Mouse (Mus musculus) kidney, adult 2 months (tissue): ENCODE data around the gene Stx8. TPM values are rescaled to one million over a fixed set of nuclear protein-coding genes. Genes with fewer than 3 reads are reported as not detected.

Experiments used
- DNase-seq: peaks from one replicate; pipeline ENCODE4 v3.0.0; 2021
- H3K27ac ChIP-seq: fragments of 200-500 bp; 2 replicates; pipeline ENCODE4 v1.5.1; 2012; ENCODE audit warnings: low read depth, low read length, control low read depth, inconsistent platforms; ENCODE audit not compliant: insufficient read depth
- H3K27me3 ChIP-seq: fragments of 200-500 bp; replicated peaks from 2 replicates; pipeline ENCODE4 v1.6.1; 2012; ENCODE audit warnings: mild to moderate bottlenecking, moderate library complexity, low read length, inconsistent platforms; ENCODE audit not compliant: control insufficient read depth, insufficient read depth
- H3K36me3 ChIP-seq: fragments of 200-500 bp; 2 replicates; pipeline ENCODE4 v1.6.1; 2012; ENCODE audit warnings: mild to moderate bottlenecking, moderate library complexity, low read length, inconsistent platforms; ENCODE audit not compliant: control insufficient read depth, insufficient read depth
- H3K4me1 ChIP-seq: fragments of 200-500 bp; 2 replicates; pipeline ENCODE4 v1.6.1; 2011; ENCODE audit warnings: low read length; ENCODE audit not compliant: control insufficient read depth, insufficient read depth
- H3K4me3 ChIP-seq: fragments of 200-500 bp; 2 replicates; pipeline ENCODE4 v1.5.1; 2011; ENCODE audit warnings: mild to moderate bottlenecking, low read depth, low read length, control low read depth; ENCODE audit not compliant: insufficient read depth
- CTCF ChIP-seq: fragments of 200-500 bp; conservative IDR thresholded peaks from 2 replicates; pipeline ENCODE4 v1.5.1; 2011; ENCODE audit warnings: low read depth, mild to moderate bottlenecking, control low read depth, low read length, moderate library complexity, mixed read lengths; ENCODE audit not compliant: insufficient read depth, insufficient read length
- POLR2A ChIP-seq: fragments of 200-500 bp; IDR thresholded peaks from one replicate; pipeline ENCODE4 v1.6.1; 2011; ENCODE audit warnings: low read depth, low read length, control low read depth
- WGBS: fragments of 180-500 bp; shearing (Covaris S2); methylation state at CpG from one replicate; pipeline ENCODE4 v1.1.7; 2018; 5-methylcytosine and 5-hydroxymethylcytosine counted together
- polyA plus RNA-seq: library from polyadenylated mRNA; depleted of rRNA; stranded (reverse); fragments of >200 nt; gene quantifications from 2 replicates; pipeline ENCODE4 v1.2.3, GENCODE M21; 2012

Gene Stx8
- polyA plus RNA-seq, 1 experiment = 10.7 TPM

GRCm38 (mm10) chr11:68196566-68196965 is 230.6 kb downstream of the Stx8 start:
- no peak overlapping the region for H3K27ac ChIP-seq
- WGBS = 59% methylated on average over 6 of the region's 6 CpGs
- no peaks in the 10 kb centered on the region for H3K36me3 ChIP-seq
- no peaks in the 10 kb centered on the region for H3K4me1 ChIP-seq
- no peak for DNase-seq
- H3K27me3 ChIP-seq = no peaks in the 10 kb centered on the region
- no peak overlapping the region for H3K4me3 ChIP-seq
- no peak for TF ChIP-seq CTCF
- TF ChIP-seq POLR2A = no peak

DNA sequence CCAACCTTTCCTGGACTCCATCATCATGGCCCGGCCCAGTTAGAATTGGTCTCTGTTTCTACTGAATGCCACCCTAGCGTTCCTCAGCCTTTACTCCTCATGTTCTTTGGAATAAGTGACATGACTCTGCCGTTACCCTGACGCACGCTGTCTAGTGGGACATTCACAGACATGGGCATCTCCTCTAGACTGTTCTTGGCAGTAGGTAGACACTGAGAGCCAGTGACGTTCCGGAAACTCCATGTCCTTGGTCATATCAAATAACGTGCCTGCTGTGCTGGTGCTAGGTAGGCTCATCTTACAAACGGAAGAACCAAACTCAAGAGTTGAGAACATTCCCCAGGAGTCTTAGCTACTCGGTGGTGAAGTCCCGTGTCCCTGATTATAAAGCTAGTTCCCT is 231.5 kb downstream of the Stx8 start:
- 91% methylated on average over 11 of the region's 11 CpGs for WGBS
- Histone ChIP-seq H3K27ac (no peak overlapping the region), H3K27me3 (no peaks in the 10 kb centered on the region), H3K4me1 (no peaks in the 10 kb centered on the region), H3K4me3 (no peak overlapping the region), H3K36me3 (no peaks in the 10 kb centered on the region)
- no peak for TF ChIP-seq CTCF
- TF ChIP-seq POLR2A = no peak
- DNase-seq = no peak

DNA sequence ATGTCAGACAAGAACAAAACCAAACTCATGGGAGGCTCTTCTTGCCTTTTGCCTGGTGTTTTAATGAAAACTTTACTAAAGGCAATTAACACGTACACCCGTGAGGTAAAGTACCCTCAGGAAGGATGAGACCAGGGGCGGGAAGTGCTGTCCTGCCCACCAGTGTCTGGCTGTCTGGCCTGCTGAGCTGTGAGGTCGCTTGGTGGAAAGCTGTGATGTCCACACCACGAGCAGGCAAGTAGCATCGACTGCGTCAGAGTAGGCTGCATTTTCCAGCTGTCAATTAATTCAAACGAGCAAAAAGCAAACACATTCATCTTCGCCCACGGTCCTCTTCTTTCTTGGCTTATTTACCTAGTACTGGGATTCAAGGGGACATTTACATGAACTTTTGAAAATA is 232.7 kb downstream of the Stx8 start:
- Histone ChIP-seq H3K27me3 (no peaks in the 10 kb centered on the region), H3K4me1 (no peaks in the 10 kb centered on the region), H3K36me3 (no peaks in the 10 kb centered on the region), H3K4me3 (no peak overlapping the region), H3K27ac (no peak overlapping the region)
- TF ChIP-seq CTCF (no peak), POLR2A (no peak)
- no peak for DNase-seq
- 79% methylated on average over 10 of the region's 10 CpGs for WGBS

GRCm38 (mm10) chr11:68199103-68199502 is 233.1 kb downstream of the Stx8 start:
- H3K27ac ChIP-seq = no peak overlapping the region
- no peak overlapping the region for H3K4me3 ChIP-seq
- no peaks in the 10 kb centered on the region for H3K36me3 ChIP-seq
- H3K27me3 ChIP-seq = no peaks in the 10 kb centered on the region
- DNase-seq = no peak
- WGBS = 75% methylated on average over 8 of the region's 8 CpGs
- no peaks in the 10 kb centered on the region for H3K4me1 ChIP-seq
- TF ChIP-seq POLR2A (no peak), CTCF (no peak)

DNA sequence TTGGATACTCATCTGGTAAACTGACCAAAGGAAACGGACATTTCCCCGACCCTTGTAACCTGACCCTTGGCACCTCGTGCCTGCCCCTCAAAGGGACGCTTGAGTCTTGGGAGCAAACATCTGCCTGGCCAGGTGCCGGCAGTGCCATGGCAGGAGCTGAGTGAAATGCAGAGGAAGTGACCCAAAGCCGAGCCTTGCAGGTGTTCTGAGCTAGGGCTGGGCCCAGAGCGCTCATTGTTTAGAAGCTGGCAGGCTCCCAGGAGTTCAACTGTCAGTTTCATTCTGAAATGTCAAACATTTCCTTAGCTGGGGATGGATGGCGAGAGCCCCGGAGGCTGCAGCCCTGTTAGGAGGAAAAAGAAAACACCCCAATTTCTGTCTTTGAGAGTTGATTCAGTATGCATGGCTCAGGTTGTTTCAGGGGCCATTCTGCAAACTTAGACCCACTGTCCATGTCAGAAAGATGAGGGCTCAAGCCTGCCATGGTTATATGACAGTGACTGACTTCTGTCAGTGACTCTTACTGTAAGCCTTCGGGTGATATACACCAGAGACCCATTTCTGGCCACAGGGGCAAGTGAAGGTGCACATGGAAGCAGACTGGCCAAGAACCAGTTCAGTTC is 233.9 kb downstream of the Stx8 start:
- peak; percentile 56 for DNase-seq
- no peak overlapping the region for H3K4me3 ChIP-seq
- no peaks in the 10 kb centered on the region for H3K36me3 ChIP-seq
- no peak for TF ChIP-seq CTCF
- TF ChIP-seq POLR2A = no peak
- no peaks in the 10 kb centered on the region for H3K4me1 ChIP-seq
- 34% methylated on average over 10 of the region's 10 CpGs for WGBS
- no peak overlapping the region for H3K27ac ChIP-seq
- no peaks in the 10 kb centered on the region for H3K27me3 ChIP-seq

DNA sequence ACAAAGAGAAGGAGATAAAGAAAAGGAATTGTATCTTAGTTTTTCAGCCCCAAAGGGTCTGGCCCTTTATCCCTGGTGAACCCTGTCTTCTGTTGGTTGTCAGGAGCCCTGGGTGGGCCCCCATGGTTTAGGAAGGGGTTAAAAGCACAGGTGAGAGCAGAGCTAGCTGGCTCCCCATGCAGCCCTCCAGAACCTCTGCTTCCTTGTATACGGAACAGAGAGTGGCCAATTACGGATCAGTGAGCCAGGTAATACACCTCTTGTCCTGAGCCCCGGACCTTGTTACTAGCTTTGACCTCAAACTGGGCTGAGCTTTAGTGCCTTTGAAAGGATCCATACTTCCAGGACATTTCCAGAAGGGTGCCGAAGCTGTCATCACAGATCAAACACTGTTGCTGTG is 234.5 kb downstream of the Stx8 start:
- H3K27me3 ChIP-seq = no peaks in the 10 kb centered on the region
- no peak overlapping the region for H3K4me3 ChIP-seq
- no peaks in the 10 kb centered on the region for H3K36me3 ChIP-seq
- DNase-seq = no peak
- no peaks in the 10 kb centered on the region for H3K4me1 ChIP-seq
- WGBS = 79% methylated on average over 4 of the region's 4 CpGs
- H3K27ac ChIP-seq = no peak overlapping the region
- no peak for TF ChIP-seq CTCF
- no peak for TF ChIP-seq POLR2A

- TF ChIP-seq POLR2A (no peak), CTCF (no peak)
- 72% methylated on average over 1 of the region's 1 CpGs for WGBS
- DNase-seq = no peak
- Histone ChIP-seq H3K36me3 (no peaks in the 10 kb centered on the region), H3K27me3 (no peaks in the 10 kb centered on the region), H3K4me1 (no peaks in the 10 kb centered on the region), H3K27ac (no peak overlapping the region), H3K4me3 (no peak overlapping the region)
Observed at GRCm38 (mm10) chr11:68201063-68201462, 235.1 kb downstream of the Stx8 start.
